Mouse (Mus musculus): ENCODE measurements around the gene Fahd1. TPM values are rescaled to one million over a fixed set of nuclear protein-coding genes. Genes with fewer than 3 reads are reported as not detected.

Gene Fahd1
- polyA plus RNA-seq, 1 experiment from 2014 or later: 16.0 TPM

Other genes with a start within 250 kb of the Fahd1 start
- 60.5 and 75.1 TPM in 2 replicates for gene Tsc2, start 217.7 kb downstream of the Fahd1 start, polyA plus RNA-seq (2015; fragmentation: Nextera tagmentation; extraction: Ambion mirVana)
- gene Nthl1, start 217.7 kb downstream of the Fahd1 start, polyA plus RNA-seq (2015; fragmentation: Nextera tagmentation; extraction: Ambion mirVana): 13.8 and 15.3 TPM in 2 replicates
- gene Slc9a3r2, start 200.0 kb downstream of the Fahd1 start, polyA plus RNA-seq (2015; fragmentation: Nextera tagmentation; extraction: Ambion mirVana): 15.0 and 16.0 TPM in 2 replicates
- not detected in 2 replicates for gene Npw, start 191.9 kb downstream of the Fahd1 start, polyA plus RNA-seq (2015; fragmentation: Nextera tagmentation; extraction: Ambion mirVana)
- 14.9 and 16.2 TPM in 2 replicates for gene Zfp598, start 180.7 kb downstream of the Fahd1 start, polyA plus RNA-seq (2015; fragmentation: Nextera tagmentation; extraction: Ambion mirVana)
- gene Syngr3, start 160.4 kb downstream of the Fahd1 start, polyA plus RNA-seq (2015; fragmentation: Nextera tagmentation; extraction: Ambion mirVana): 61.0 and 68.7 TPM in 2 replicates
- 40.7 and 42.5 TPM in 2 replicates for gene Gfer, start 154.2 kb downstream of the Fahd1 start, polyA plus RNA-seq (2015; fragmentation: Nextera tagmentation; extraction: Ambion mirVana)
- 1.3 TPM in 2 replicates for gene Noxo1, start 154.1 kb downstream of the Fahd1 start, polyA plus RNA-seq (2015; fragmentation: Nextera tagmentation; extraction: Ambion mirVana)
- gene Tbl3, start 142.7 kb downstream of the Fahd1 start, polyA plus RNA-seq (2015; fragmentation: Nextera tagmentation; extraction: Ambion mirVana): 86.9 and 107 TPM in 2 replicates
- gene Rnf151, start 132.3 kb downstream of the Fahd1 start, polyA plus RNA-seq (2015; fragmentation: Nextera tagmentation; extraction: Ambion mirVana): 0.18 TPM in 1 of 2 replicates, not detected in the other
- gene Rps2, start 132.2 kb downstream of the Fahd1 start, polyA plus RNA-seq (2015; fragmentation: Nextera tagmentation; extraction: Ambion mirVana): 992 and 1,023 TPM in 2 replicates
- gene Ndufb10, start 125.9 kb downstream of the Fahd1 start, polyA plus RNA-seq (2015; fragmentation: Nextera tagmentation; extraction: Ambion mirVana): 232 and 253 TPM in 2 replicates
- not detected in 2 replicates for gene Rpl3l, start 122.5 kb downstream of the Fahd1 start, polyA plus RNA-seq (2015; fragmentation: Nextera tagmentation; extraction: Ambion mirVana)
- gene Msrb1, start 113.7 kb downstream of the Fahd1 start, polyA plus RNA-seq (2015; fragmentation: Nextera tagmentation; extraction: Ambion mirVana): 18.8 and 22.1 TPM in 2 replicates
- 0.15 and 0.17 TPM in 2 replicates for gene Hs3st6, start 97.4 kb downstream of the Fahd1 start, polyA plus RNA-seq (2015; fragmentation: Nextera tagmentation; extraction: Ambion mirVana)
- gene Meiob, start 46.1 kb downstream of the Fahd1 start, polyA plus RNA-seq (2015; fragmentation: Nextera tagmentation; extraction: Ambion mirVana): not detected in 2 replicates
- 36.7 and 37.1 TPM in 2 replicates for gene Hagh, start 10.2 kb downstream of the Fahd1 start, polyA plus RNA-seq (2015; fragmentation: Nextera tagmentation; extraction: Ambion mirVana)
- 0.17 and 0.25 TPM in 2 replicates for gene Igfals, start 15.6 kb upstream of the Fahd1 start, polyA plus RNA-seq (2015; fragmentation: Nextera tagmentation; extraction: Ambion mirVana)
- gene Nubp2, start 36.0 kb upstream of the Fahd1 start, polyA plus RNA-seq (2015; fragmentation: Nextera tagmentation; extraction: Ambion mirVana): 68.5 and 76.9 TPM in 2 replicates
- 64.3 and 67.4 TPM in 2 replicates for gene Spsb3, start 36.3 kb upstream of the Fahd1 start, polyA plus RNA-seq (2015; fragmentation: Nextera tagmentation; extraction: Ambion mirVana)
- gene Eme2, start 44.7 kb upstream of the Fahd1 start, polyA plus RNA-seq (2015; fragmentation: Nextera tagmentation; extraction: Ambion mirVana): 31.3 and 36.5 TPM in 2 replicates
- gene Mrps34, start 44.8 kb upstream of the Fahd1 start, polyA plus RNA-seq (2015; fragmentation: Nextera tagmentation; extraction: Ambion mirVana): 81.4 and 85.4 TPM in 2 replicates
- gene Nme3, start 46.1 kb upstream of the Fahd1 start, polyA plus RNA-seq (2015; fragmentation: Nextera tagmentation; extraction: Ambion mirVana): 72.1 and 80.8 TPM in 2 replicates
- gene Mapk8ip3, start 86.6 kb upstream of the Fahd1 start, polyA plus RNA-seq (2015; fragmentation: Nextera tagmentation; extraction: Ambion mirVana): 60.8 and 73.6 TPM in 2 replicates
- 186 and 217 TPM in 2 replicates for gene Jpt2, start 110.3 kb upstream of the Fahd1 start, polyA plus RNA-seq (2015; fragmentation: Nextera tagmentation; extraction: Ambion mirVana)
- 7.9 and 8.3 TPM in 2 replicates for gene Cramp1l, start 165.4 kb upstream of the Fahd1 start, polyA plus RNA-seq (2015; fragmentation: Nextera tagmentation; extraction: Ambion mirVana)
- 18.6 and 22.8 TPM in 2 replicates for gene Ift140, start 165.7 kb upstream of the Fahd1 start, polyA plus RNA-seq (2015; fragmentation: Nextera tagmentation; extraction: Ambion mirVana)
- 7.7 and 10.1 TPM in 2 replicates for gene Tmem204, start 233.2 kb upstream of the Fahd1 start, polyA plus RNA-seq (2015; fragmentation: Nextera tagmentation; extraction: Ambion mirVana)